Mouse (Mus musculus): Measurements from ENCODE around the gene Grm8.

DNA sequence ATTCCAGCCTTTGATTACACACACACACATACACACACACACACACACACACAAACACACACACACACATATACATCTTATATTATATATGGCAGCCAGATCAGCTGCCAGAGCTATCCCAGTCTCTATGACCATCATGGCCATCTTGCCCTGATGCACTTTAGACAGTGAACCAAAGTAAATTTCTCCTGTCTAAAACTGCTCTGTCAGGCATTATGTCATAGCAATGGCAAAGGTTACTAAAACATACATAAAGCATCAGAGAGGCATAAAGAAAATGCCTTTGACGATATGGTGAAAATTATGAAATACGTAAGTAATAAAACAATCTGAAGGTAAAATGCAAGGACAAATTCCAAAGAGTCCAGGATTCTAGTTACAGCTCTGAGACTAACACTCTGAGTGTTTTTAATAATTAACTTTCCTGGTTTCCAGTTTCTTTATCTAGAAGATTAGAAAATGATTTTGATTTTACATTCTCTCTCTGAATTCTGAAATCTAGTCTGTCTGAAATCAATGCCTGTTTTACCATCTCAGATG lies 381.6 kb downstream of the Grm8 start:
- TF ChIP-seq CTCF (IDR thresholded peaks at IDR 0.05; ENCODE audit: borderline replicate concordance, extremely low read depth, insufficient read depth, insufficient read length) (no peak), POLR2A (IDR thresholded peaks at IDR 0.05; ENCODE audit: borderline replicate concordance, extremely low read depth, insufficient read depth, insufficient read length, poor library complexity, severe bottlenecking) (no peak)
